Mouse (Mus musculus): Measurements from ENCODE around the gene Bcl2l11.

DNA sequence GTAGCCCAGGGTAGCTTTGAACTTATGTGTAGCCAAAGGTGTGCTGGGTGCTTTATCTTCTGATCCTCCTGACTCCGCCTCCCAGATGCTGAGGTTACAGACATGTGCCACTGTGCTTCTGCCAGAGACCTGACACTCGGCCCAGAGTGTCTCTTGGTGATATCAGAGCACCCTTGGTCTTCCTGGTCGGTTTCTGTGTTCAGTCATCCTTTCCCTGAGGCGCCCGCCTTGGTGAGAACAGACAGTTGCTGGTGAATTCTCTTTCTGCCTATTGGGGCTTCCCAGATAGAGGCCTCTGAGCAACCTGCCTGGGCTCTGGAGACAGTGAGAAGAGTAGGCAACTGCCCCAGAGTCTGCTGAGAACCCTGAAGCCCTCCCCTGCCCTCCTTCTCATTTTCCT lies 6.8 kb downstream of the Bcl2l11 start:
- TF ChIP-seq TAL1 (IDR thresholded peaks at IDR 0.05; ENCODE audit: low read length) (no peak), MAFK (IDR thresholded peaks at IDR 0.05; ENCODE audit: borderline replicate concordance, low read depth, low read length) (no peak), POLR2A (IDR thresholded peaks at IDR 0.05; ENCODE audit: control insufficient read depth in 1 of 2, insufficient read depth in 1 of 2, low read depth in 1 of 2, low read length in 2 of 2, poor library complexity in 1 of 2) (no peak), CTCF (IDR thresholded peaks at IDR 0.05 in 2 of 3, conservative IDR thresholded peaks at IDR 0.05 in 1 of 3; ENCODE audit: control insufficient read depth in 1 of 3, insufficient read depth in 1 of 3, low read depth in 2 of 3, low read length in 3 of 3, poor library complexity in 1 of 3, severe bottlenecking in 1 of 3) (no peak), EP300 (IDR thresholded peaks at IDR 0.05; ENCODE audit: low read depth in 1 of 2, low read length in 2 of 2) (no peak), CHD2 (IDR thresholded peaks at IDR 0.05; ENCODE audit: low read length) (no peak), SIN3A (IDR thresholded peaks at IDR 0.05; ENCODE audit: low read length) (no peak), MYC (IDR thresholded peaks at IDR 0.05; ENCODE audit: low read depth, low read length) (no peak), ZC3H11A (IDR thresholded peaks at IDR 0.05; ENCODE audit: low read depth, low read length) (no peak), ZNF384 (IDR thresholded peaks at IDR 0.05; ENCODE audit: low read depth, low read length) (no peak), USF1 (IDR thresholded peaks at IDR 0.05; ENCODE audit: low read depth, low read length) (no peak)
